Mouse (Mus musculus) heart, adult 2 months (tissue): Measurements from ENCODE around the gene Smpd3. TPM values are rescaled to one million over a fixed set of nuclear protein-coding genes. Genes with fewer than 3 reads are reported as not detected.

Experiments
- DNase-seq, 2 experiments: peaks; one replicate each; pipeline ENCODE4 v3.0.0; 2021
- H3K27ac ChIP-seq: fragments of 200-600 bp; 2 replicates; pipeline ENCODE4 v1.8.1; 2022
- H3K27me3 ChIP-seq: fragments of 200-500 bp; 2 replicates; pipeline ENCODE4 v1.6.1; 2012; ENCODE audit warnings: mild to moderate bottlenecking, low read length, inconsistent platforms, mixed read lengths; ENCODE audit not compliant: control insufficient read depth, insufficient read depth
- H3K36me3 ChIP-seq: fragments of 200-500 bp; 2 replicates; pipeline ENCODE4 v1.6.1; 2012; ENCODE audit warnings: low read length, inconsistent platforms; ENCODE audit not compliant: control insufficient read depth, insufficient read depth
- H3K4me1 ChIP-seq: fragments of 200-500 bp; 2 replicates; pipeline ENCODE4 v1.6.1; 2011; ENCODE audit warnings: low read length; ENCODE audit not compliant: control insufficient read depth, insufficient read depth
- H3K4me3 ChIP-seq: fragments of 200-600 bp; 2 replicates; pipeline ENCODE4 v1.8.1; 2022
- H3K79me2 ChIP-seq: fragments of 200-500 bp; replicated peaks from 2 replicates; pipeline ENCODE4 v1.6.1; 2012; ENCODE audit warnings: mild to moderate bottlenecking, inconsistent platforms, low read length, moderate library complexity, mixed read lengths; ENCODE audit not compliant: control insufficient read depth, insufficient read depth
- H3K9ac ChIP-seq: fragments of 200-500 bp; 2 replicates; pipeline ENCODE4 v1.6.1; 2012; ENCODE audit warnings: low read depth, mild to moderate bottlenecking, control low read depth, inconsistent platforms, low read length, mixed read lengths
- CTCF ChIP-seq: fragments of 200-600 bp; IDR thresholded peaks from 2 replicates; pipeline ENCODE4 v1.8.1; 2022; ENCODE audit warnings: antibody characterized with exemption, mild to moderate bottlenecking, moderate library complexity
- EP300 ChIP-seq: fragments of 200-500 bp; IDR thresholded peaks from 2 replicates; pipeline ENCODE4 v1.6.1; 2011; ENCODE audit warnings: low read depth, low read length, control low read depth; ENCODE audit not compliant: insufficient read depth
- POLR2A ChIP-seq: fragments of 200-500 bp; IDR thresholded peaks from 2 replicates; pipeline ENCODE4 v1.6.1; 2011; ENCODE audit warnings: mild to moderate bottlenecking, low read depth, low read length, control low read depth; ENCODE audit not compliant: insufficient read depth
- WGBS: fragments of 180-500 bp; shearing (Covaris S2); methylation state at CpG from one replicate; pipeline ENCODE4 v1.1.7; 2018; 5-methylcytosine and 5-hydroxymethylcytosine counted together
- intact Hi-C: fragments of 180-260 bp; cut with DNase I; formaldehyde crosslinking; loops from one replicate; pipeline ENCODE4 v1.15.1; 2025
- polyA plus RNA-seq: library from polyadenylated mRNA; depleted of rRNA; stranded (reverse); fragments of >200 nt; gene quantifications from 2 replicates; pipeline ENCODE4 v1.2.3, GENCODE M21; 2012
- total RNA-seq, 2 experiments: library from RNA; stranded (reverse); gene quantifications; 2 replicates each; pipeline ENCODE4 v1.2.3; 2021

Gene Smpd3
- total and polyA plus RNA-seq, 3 experiments, result 2.1 to 3.1 (median 3.1) TPM

GRCm38 (mm10) chr8:106321434-106321833 lies 16.4 kb downstream of the Smpd3 start:
- intact Hi-C loops, result no loop called here
- Histone ChIP-seq H3K79me2 (no peaks in the 10 kb centered on the region), H3K4me1 (peaks cover 1% of the 10 kb centered on the region; the same call in 1 of the 2 replicates), H3K27me3 (no peaks in the 10 kb centered on the region), H3K4me3 (no peak overlapping the region), H3K9ac (no peak overlapping the region), H3K36me3 (no peaks in the 10 kb centered on the region), H3K27ac (no peak overlapping the region)
- DNase-seq, result no peak
- TF ChIP-seq CTCF (no peak), EP300 (no peak), POLR2A (no peak)
- 86% methylated on average over 7 of the region's 7 CpGs for WGBS

GRCm38 (mm10) chr8:106320002-106320401 lies 17.8 kb downstream of the Smpd3 start:
- TF ChIP-seq EP300, result no peak
- TF ChIP-seq CTCF, result no peak
- no peak for TF ChIP-seq POLR2A
- intact Hi-C loops, result no loop called here
- H3K36me3 ChIP-seq, result no peaks in the 10 kb centered on the region
- no peaks in the 10 kb centered on the region for H3K79me2 ChIP-seq
- H3K27ac ChIP-seq, result no peak overlapping the region
- H3K4me3 ChIP-seq, result no peak overlapping the region
- H3K9ac ChIP-seq, result no peak overlapping the region
- WGBS, result 85% methylated on average over 6 of the region's 6 CpGs
- no peaks in the 10 kb centered on the region for H3K27me3 ChIP-seq
- H3K4me1 ChIP-seq, result peaks cover 1% of the 10 kb centered on the region; the same call in 1 of the 2 replicates
- DNase-seq, result no peak

GRCm38 (mm10) chr8:106317091-106317490 lies 20.7 kb downstream of the Smpd3 start:
- no peak overlapping the region for H3K9ac ChIP-seq
- no peaks in the 10 kb centered on the region for H3K36me3 ChIP-seq
- H3K27me3 ChIP-seq, result no peaks in the 10 kb centered on the region
- no peak overlapping the region for H3K4me3 ChIP-seq
- TF ChIP-seq POLR2A (no peak), EP300 (no peak), CTCF (no peak)
- WGBS, result 75% methylated on average over 4 of the region's 4 CpGs
- H3K79me2 ChIP-seq, result no peaks in the 10 kb centered on the region
- H3K4me1 ChIP-seq, result peaks cover 3% of the 10 kb centered on the region; the same call in 1 of the 2 replicates
- DNase-seq, result no peak
- no peak overlapping the region for H3K27ac ChIP-seq
- intact Hi-C loops, result no loop called here

GRCm38 (mm10) chr8:106316506-106316905 lies 21.3 kb downstream of the Smpd3 start:
- DNase-seq, result no peak
- Histone ChIP-seq H3K27me3 (no peaks in the 10 kb centered on the region), H3K4me3 (no peak overlapping the region), H3K79me2 (no peaks in the 10 kb centered on the region), H3K27ac (no peak overlapping the region), H3K9ac (no peak overlapping the region), H3K4me1 (peaks cover 3% of the 10 kb centered on the region; the same call in 1 of the 2 replicates), H3K36me3 (no peaks in the 10 kb centered on the region)
- TF ChIP-seq CTCF (no peak), POLR2A (no peak), EP300 (no peak)
- 52% methylated on average over 10 of the region's 10 CpGs for WGBS
- intact Hi-C loops, result no loop called here

- no peak for TF ChIP-seq EP300
- TF ChIP-seq POLR2A, result no peak
- H3K36me3 ChIP-seq, result no peaks in the 10 kb centered on the region
- peaks cover 3% of the 10 kb centered on the region; the same call in 1 of the 2 replicates for H3K4me1 ChIP-seq
- H3K79me2 ChIP-seq, result no peaks in the 10 kb centered on the region
- H3K27ac ChIP-seq, result no peak overlapping the region
- H3K9ac ChIP-seq, result no peak overlapping the region
- no peaks in the 10 kb centered on the region for H3K27me3 ChIP-seq
- H3K4me3 ChIP-seq, result no peak overlapping the region
- intact Hi-C loops, result no loop called here
- 85% methylated on average over 6 of the region's 6 CpGs for WGBS
- DNase-seq, result no peak
Measured at GRCm38 (mm10) chr8:106315402-106316187, 22.2 kb downstream of the Smpd3 start.

GRCm38 (mm10) chr8:106313799-106314198 lies 24.0 kb downstream of the Smpd3 start:
- Histone ChIP-seq H3K79me2 (no peaks in the 10 kb centered on the region), H3K9ac (no peak overlapping the region), H3K36me3 (no peaks in the 10 kb centered on the region), H3K4me3 (no peak overlapping the region), H3K27me3 (no peaks in the 10 kb centered on the region), H3K4me1 (peaks cover 4% of the 10 kb centered on the region; the same call in 1 of the 2 replicates), H3K27ac (no peak overlapping the region)
- TF ChIP-seq POLR2A (no peak), EP300 (no peak), CTCF (no peak)
- DNase-seq, result no peak
- WGBS, result 49% methylated on average over 2 of the region's 2 CpGs
- intact Hi-C loops, result no loop called here
